Mouse (Mus musculus): ENCODE measurements around the gene Sctr.

The Sctr gene

GRCm38 (mm10) chr1:120006844-120007790 is at the start of gene Sctr:
Sctr (plus strand) TSS chr1:120006894.
- no peak for DNase-seq (ENCODE audit: extremely low read depth, low read depth, low spot score)

GRCm38 (mm10) chr1:119957716-119958222 is 48.9 kb upstream of the Sctr start:
- DNase-seq (ENCODE audit: extremely low read depth, low read depth, low spot score) = no peak

- no peak for DNase-seq (ENCODE audit: extremely low read depth, low read depth, low spot score)
Observed at GRCm38 (mm10) chr1:119959464-119959863, 47.2 kb upstream of the Sctr start.

- DNase-seq (ENCODE audit: extremely low read depth, low read depth, low spot score) = no peak
Observed at GRCm38 (mm10) chr1:119959920-119960319, 46.8 kb upstream of the Sctr start.

- DNase-seq (ENCODE audit: extremely low read depth, low read depth, low spot score) = no peak
Observed at GRCm38 (mm10) chr1:119965804-119966514, 40.7 kb upstream of the Sctr start.

- no peak for DNase-seq (ENCODE audit: extremely low read depth, low read depth, low spot score)
Observed at GRCm38 (mm10) chr1:119973117-119973516, 33.6 kb upstream of the Sctr start.

GRCm38 (mm10) chr1:119975141-119975540 is 31.6 kb upstream of the Sctr start:
- DNase-seq (ENCODE audit: extremely low read depth, low read depth, low spot score) = no peak

- no peak for DNase-seq (ENCODE audit: extremely low read depth, low read depth, low spot score)
Observed at GRCm38 (mm10) chr1:119986555-119986954, 20.1 kb upstream of the Sctr start.

- DNase-seq (ENCODE audit: extremely low read depth, low read depth, low spot score) = no peak
Observed at GRCm38 (mm10) chr1:119996798-119997581, 9.7 kb upstream of the Sctr start, which contains the start of gene Cfap221. Cfap221 (minus strand) TSS chr1:119997234.

GRCm38 (mm10) chr1:119997644-119998043 is 9.1 kb upstream of the Sctr start:
- no peak for DNase-seq (ENCODE audit: extremely low read depth, low read depth, low spot score)

- no peak for DNase-seq (ENCODE audit: extremely low read depth, low read depth, low spot score)
Observed at GRCm38 (mm10) chr1:120007851-120008588, 1.3 kb downstream of the Sctr start.

GRCm38 (mm10) chr1:120012638-120013037 is 5.9 kb downstream of the Sctr start:
- no peak for DNase-seq (ENCODE audit: extremely low read depth, low read depth, low spot score)

GRCm38 (mm10) chr1:120013111-120013510 is 6.4 kb downstream of the Sctr start:
- no peak for DNase-seq (ENCODE audit: extremely low read depth, low read depth, low spot score)

- DNase-seq (ENCODE audit: extremely low read depth, low read depth, low spot score) = no peak
Observed at GRCm38 (mm10) chr1:120016240-120016639, 9.5 kb downstream of the Sctr start.

- no peak for DNase-seq (ENCODE audit: extremely low read depth, low read depth, low spot score)
Observed at GRCm38 (mm10) chr1:120018900-120019299, 12.2 kb downstream of the Sctr start.

- DNase-seq (ENCODE audit: extremely low read depth, low read depth, low spot score) = no peak
Observed at GRCm38 (mm10) chr1:120019428-120019827, 12.7 kb downstream of the Sctr start.

GRCm38 (mm10) chr1:120020322-120020897 is 13.7 kb downstream of the Sctr start:
- DNase-seq (ENCODE audit: extremely low read depth, low read depth, low spot score) = no peak

- DNase-seq (ENCODE audit: extremely low read depth, low read depth, low spot score) = no peak
Observed at GRCm38 (mm10) chr1:120021951-120022350, 15.3 kb downstream of the Sctr start.

- DNase-seq (ENCODE audit: extremely low read depth, low read depth, low spot score) = no peak
Observed at GRCm38 (mm10) chr1:120024331-120025049, 17.8 kb downstream of the Sctr start.
